Mouse (Mus musculus): ENCODE measurements around the gene Resf1.

GRCm38 (mm10) chr6:149278248-149278731 is 30.9 kb upstream of the Resf1 start:
- TF ChIP-seq CTCF (conservative IDR thresholded peaks at IDR 0.05; ENCODE audit: low read length) (no peak), NANOG (IDR thresholded peaks at IDR 0.05; ENCODE audit: borderline replicate concordance, low read length) (no peak), POU5F1 (IDR thresholded peaks at IDR 0.05; ENCODE audit: borderline replicate concordance, low read length) (no peak)

Measured in E14TG2a.4 (cell line).